Mouse (Mus musculus) cerebellum, adult 9-10 months (tissue): ENCODE measurements at regions not wholly inside any gene's neighbourhood (a gene's known extent, or its start where the extent isn't known, plus 50 kb on each side); places are given as distances from the start of the nearest gene placed in this dataset.
"Not testable (repeated sequence)": the region's sequence is repeated elsewhere in the genome, so short reads cannot be mapped to it uniquely, and the experiment has no call there.

Experiments used
- DNase-seq: peaks from one replicate; pipeline ENCODE4 v3.0.0; 2022

DNA sequence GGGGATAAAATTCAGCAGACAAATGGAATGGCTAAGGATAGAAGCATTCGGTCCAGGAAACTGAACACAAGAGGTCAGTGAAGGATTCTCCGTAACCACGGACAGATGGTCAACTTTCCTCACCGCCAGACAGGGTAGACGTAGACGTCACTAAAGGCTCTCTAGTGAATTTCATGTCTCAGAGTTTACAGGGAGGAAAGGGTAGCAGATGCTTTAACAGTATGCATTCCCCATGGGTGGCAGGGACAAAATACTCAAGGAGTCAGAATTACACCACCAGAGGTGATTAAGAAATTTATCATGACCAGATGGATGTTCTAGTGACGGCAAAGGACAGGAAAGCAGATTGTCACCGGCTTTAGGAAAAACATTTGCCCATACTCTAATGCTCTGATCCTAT is 331.2 kb downstream of the Sh2d4b start:
- DNase-seq = peak; percentile 6

DNA sequence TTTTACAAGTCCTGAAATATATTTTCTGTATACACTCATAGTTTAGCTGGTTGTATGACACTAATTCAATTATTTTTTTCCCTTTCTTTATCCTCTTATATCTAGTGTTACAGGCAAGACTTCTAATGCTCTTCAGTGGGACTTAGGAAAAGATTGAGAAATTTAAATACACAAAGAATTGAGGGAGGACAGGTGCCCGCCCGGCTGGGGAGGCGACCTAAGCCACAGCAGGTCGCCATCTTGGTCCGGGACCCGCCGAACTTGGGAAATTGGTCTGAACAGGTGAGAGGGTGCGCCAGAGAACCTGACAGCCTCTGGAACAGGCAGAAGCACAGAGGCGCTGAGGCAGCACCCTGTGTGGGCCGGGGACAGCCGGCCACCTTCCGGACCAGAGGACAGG is 346.6 kb downstream of the Sh2d4b start:
- not testable (repeated sequence) for DNase-seq

DNA sequence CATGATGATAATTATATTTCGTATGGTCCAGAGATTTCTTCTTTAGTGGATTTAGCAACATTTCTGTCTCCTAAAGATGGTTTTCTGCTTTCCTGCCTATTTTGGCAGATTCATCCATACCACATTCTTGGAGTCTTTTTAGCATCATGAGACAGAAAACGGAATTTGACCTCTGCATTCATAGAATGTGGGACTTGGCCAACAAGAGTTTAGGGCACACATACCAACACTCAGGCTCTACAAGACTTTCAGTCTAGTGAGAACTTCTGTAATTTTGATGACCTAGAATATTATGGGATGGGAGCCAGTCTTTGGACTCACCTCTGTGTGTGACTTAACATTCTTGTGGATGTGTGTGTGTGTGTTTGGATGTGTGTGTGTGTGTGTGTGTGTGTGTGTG is 360.0 kb downstream of the Sh2d4b start:
- no peak for DNase-seq

DNA sequence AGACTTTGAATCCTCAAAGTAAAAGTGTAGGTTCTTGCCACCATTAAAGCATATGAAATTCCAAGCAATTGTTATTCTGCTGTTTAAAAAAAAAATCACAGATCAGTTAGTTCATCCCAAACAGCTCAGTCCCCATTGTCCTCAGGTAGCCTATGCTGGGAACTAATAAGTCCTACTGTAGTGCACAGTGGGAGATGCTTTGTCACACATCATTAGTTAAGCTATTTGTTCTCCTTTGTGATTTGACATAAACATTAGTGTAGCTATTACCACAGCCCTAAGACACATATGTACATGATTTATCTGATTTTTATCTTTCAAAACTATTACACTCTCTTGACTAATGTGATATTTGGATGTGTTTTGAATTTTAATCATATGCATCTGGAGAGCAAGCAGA is 378.4 kb downstream of the Sh2d4b start:
- DNase-seq = no peak
